8 mouse cellular contexts compared by ENCODE assay signal in genomic region chr4:126255113-126256001, GRCm38 (mm10). TPM values are rescaled to one million over a fixed set of nuclear protein-coding genes. Genes with fewer than 3 reads are reported as not detected.
DNase-seq lines count a peak whose midpoint lies in the region.

No protein-coding gene starts in this region.

- H3K36me3 ChIP-seq in megakaryocyte, embryonic 14.5 days (replicated peaks; ENCODE audit: low read length), result no peaks in the 10 kb centered on the region

- H3K27me3 ChIP-seq in megakaryocyte, embryonic 14.5 days (replicated peaks), result peaks cover 17% of the 10 kb centered on the region

- H3K9me3 ChIP-seq in megakaryocyte, embryonic 14.5 days, result no peaks in the 10 kb centered on the region

- peaks cover 85% of the 10 kb centered on the region for H3K4me1 ChIP-seq in megakaryocyte, embryonic 14.5 days

- H3K4me3 ChIP-seq in megakaryocyte, embryonic 14.5 days (replicated peaks), result peak overlapping the region; percentile 94

- DNase-seq in right cerebral cortex, postnatal 10 days (ENCODE audit: low spot score in 2 of 2), result peak; percentile 73 to 78
- DNase-seq in right cerebral cortex, adult 18-20 months, result no peak
- DNase-seq in cerebellum, adult 11-12 months, result peak; percentile 74
- peak; percentile 34 for DNase-seq in heart, adult 8-10 months (ENCODE audit: low spot score)
- peak; percentile 28 to 59 for DNase-seq in kidney, postnatal 36 days
- DNase-seq in thymus, postnatal 0 days (ENCODE audit: low spot score), result peak; percentile 39
- DNase-seq in ovary, adult 18-20 months (ENCODE audit: low spot score), result no peak

RNA-seq across cellular contexts. Expression of gene Map7d1, which starts 0.8 kb away (rescaled TPM):
- 100 to 1,000 TPM; 266 to 279 (median 267) TPM for total RNA-seq in heart, adult 8-10 months (2022)
- 90.9 and 105 TPM in 2 replicates for polyA plus RNA-seq in megakaryocyte, embryonic 14.5 days (2012; ENCODE audit: insufficient read depth, low replicate concordance)
- polyA plus RNA-seq in thymus, postnatal 0 days (2015; fragmentation: Nextera tagmentation; extraction: Ambion mirVana), result 15.9 and 18.2 TPM in 2 replicates

RNA-seq across cellular contexts. Expression of gene Trappc3, which starts 6.8 kb away (rescaled TPM):
- 10 to 100 TPM; 45.4 to 56.5 (median 51.6) TPM for total RNA-seq in heart, adult 8-10 months (2022)
- polyA plus RNA-seq in megakaryocyte, embryonic 14.5 days (2012; ENCODE audit: insufficient read depth, low replicate concordance), result 4.8 and 29.6 TPM in 2 replicates
- polyA plus RNA-seq in thymus, postnatal 0 days (2015; fragmentation: Nextera tagmentation; extraction: Ambion mirVana), result 112 and 123 TPM in 2 replicates

RNA-seq across cellular contexts. Expression of gene Col8a2, which starts 31.2 kb away (rescaled TPM):
- total RNA-seq in heart, adult 8-10 months (2022), result under 1 TPM; 0.35 to 0.91 (median 0.46) TPM
- not detected in 2 replicates for polyA plus RNA-seq in megakaryocyte, embryonic 14.5 days (2012; ENCODE audit: insufficient read depth, low replicate concordance)
- polyA plus RNA-seq in thymus, postnatal 0 days (2015; fragmentation: Nextera tagmentation; extraction: Ambion mirVana), result 3.1 and 3.5 TPM in 2 replicates

RNA-seq across cellular contexts. Expression of gene Thrap3, which starts 52.8 kb away (rescaled TPM):
- total RNA-seq in heart, adult 8-10 months (2022), result 100 to 1,000 TPM; 112 to 128 (median 121) TPM
- 40.8 and 101 TPM in 2 replicates for polyA plus RNA-seq in megakaryocyte, embryonic 14.5 days (2012; ENCODE audit: insufficient read depth, low replicate concordance)
- polyA plus RNA-seq in thymus, postnatal 0 days (2015; fragmentation: Nextera tagmentation; extraction: Ambion mirVana), result 173 and 202 TPM in 2 replicates

Comparison
In these comparisons a context has a peak if more than half of its experiments do, and no peak if none do; other contexts are left out.
1. DNase-seq: peak in right cerebral cortex, postnatal 10 days (2 of 2), cerebellum, adult 11-12 months (single experiment), heart, adult 8-10 months (single experiment), kidney, postnatal 36 days (2 of 2) and thymus, postnatal 0 days (single experiment); none in right cerebral cortex, adult 18-20 months (single experiment) and ovary, adult 18-20 months (single experiment).